Mouse (Mus musculus) naive thymus-derived CD4-positive, alpha-beta T cell, adult 2 months (primary cell): ENCODE measurements around the gene Ifi44.

Source experiments
- DNase-seq: peaks from one replicate; pipeline ENCODE4 v3.0.0-alpha.2; 2011; ENCODE audit warnings: low read depth

The Ifi44 gene

GRCm38 (mm10) chr3:151749737-151750136 is at the start of gene Ifi44:
Gene Ifi44, minus strand, starts transcription at chr3:151749960.
- DNase-seq = peak; percentile 21

GRCm38 (mm10) chr3:151788622-151789021 is 38.9 kb upstream of the Ifi44 start:
- DNase-seq = no peak

GRCm38 (mm10) chr3:151775089-151775488 is 25.3 kb upstream of the Ifi44 start:
- no peak for DNase-seq

DNA sequence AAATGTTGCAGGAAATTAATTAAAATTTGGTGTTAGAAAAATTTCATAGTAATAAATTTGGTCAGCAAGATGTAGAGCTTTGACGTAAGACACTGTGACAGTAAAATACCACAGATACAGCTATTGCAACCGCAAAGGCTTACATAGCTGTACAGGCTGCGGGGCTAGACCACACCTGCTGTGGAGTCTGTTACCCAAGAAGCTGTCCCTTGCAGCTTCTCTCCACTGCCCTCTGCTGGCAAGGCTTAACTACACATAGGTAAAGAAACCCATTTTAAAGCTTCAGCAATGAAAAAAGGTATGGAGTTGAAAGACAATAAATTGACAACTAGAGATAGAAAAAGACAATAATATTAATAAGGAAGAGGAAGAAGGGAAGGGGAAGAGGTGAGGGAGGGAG is 21.3 kb upstream of the Ifi44 start:
- peak; percentile 27 for DNase-seq

DNA sequence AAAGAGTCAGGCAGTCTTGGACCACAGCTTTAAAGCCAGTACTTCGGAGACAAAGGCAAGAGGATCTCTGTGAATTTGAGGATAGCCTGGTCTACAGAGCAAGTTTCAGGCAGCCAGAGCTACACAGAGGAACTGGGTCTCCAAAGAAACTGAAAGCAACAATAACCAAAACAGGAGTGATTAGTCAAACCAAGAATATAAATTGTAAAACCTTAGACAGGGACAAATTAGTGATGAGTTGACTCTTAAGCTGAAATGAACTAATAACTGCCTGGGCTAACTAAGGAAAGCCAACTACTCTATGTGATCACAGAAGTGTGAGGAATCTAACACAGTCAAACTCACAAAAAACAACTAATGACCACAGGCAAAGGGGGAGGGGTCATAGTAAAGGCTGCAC is 1.2 kb downstream of the Ifi44 start:
- DNase-seq = no peak

DNA sequence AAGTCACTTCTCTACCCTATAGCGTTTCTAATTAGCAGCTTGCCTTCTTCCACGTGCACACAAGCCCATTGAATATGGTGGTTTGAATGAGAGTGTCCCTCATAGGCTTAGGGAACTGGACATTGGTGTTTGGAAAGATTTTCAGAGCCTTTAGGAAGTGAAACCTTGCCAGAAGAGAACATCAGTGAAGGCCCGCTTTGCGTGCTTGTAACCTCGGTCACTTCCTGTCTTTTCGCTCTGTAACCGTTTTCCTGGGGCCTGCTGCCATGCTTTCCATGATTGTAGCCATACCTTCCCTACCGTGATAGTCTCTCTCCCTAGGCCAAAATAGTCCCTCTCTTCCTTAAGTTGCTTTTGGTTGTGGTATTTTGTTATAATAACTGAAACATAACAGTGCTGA is 3.7 kb downstream of the Ifi44 start:
- no peak for DNase-seq

DNA sequence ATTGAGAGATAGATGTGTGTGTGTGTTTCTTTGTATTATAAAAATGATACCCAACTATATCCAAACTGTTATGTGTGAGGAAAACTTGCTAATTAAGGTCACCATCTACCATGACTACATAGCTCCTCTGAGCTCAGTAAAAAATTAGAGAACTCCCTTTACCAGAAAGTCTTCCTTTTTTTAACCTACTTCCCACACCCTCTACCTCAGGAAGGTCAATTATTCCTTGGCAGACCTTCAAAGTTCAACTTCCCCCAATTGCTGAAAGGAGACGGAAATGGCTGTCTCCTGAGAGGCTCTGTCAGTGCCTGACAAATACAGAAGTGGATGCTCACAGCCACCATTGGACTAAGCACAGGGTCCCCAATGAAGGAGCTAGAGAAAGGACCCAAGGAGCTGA is 7.5 kb downstream of the Ifi44 start:
- no peak for DNase-seq

- DNase-seq = peak; percentile 13
These were observed 33.5 kb downstream of the Ifi44 start for GRCm38 (mm10) chr3:151716246-151716645.

GRCm38 (mm10) chr3:151707335-151707734 is 42.4 kb downstream of the Ifi44 start:
- DNase-seq = no peak
